Mouse (Mus musculus) myocyte (in vitro differentiated cells): Measurements from ENCODE around the gene Tctn3.

Source experiments
- CEBPB ChIP-seq: IDR thresholded peaks from 2 replicates; pipeline ENCODE4 v1.6.1; 2011; ENCODE audit warnings: mild to moderate bottlenecking, moderate library complexity; ENCODE audit not compliant: poor library complexity, insufficient read depth, severe bottlenecking
- E2F4 ChIP-seq: IDR thresholded peaks from one replicate; pipeline ENCODE4 v1.6.1; 2011; ENCODE audit warnings: mild to moderate bottlenecking, control low read depth, moderate library complexity; ENCODE audit not compliant: insufficient read depth
- MAX ChIP-seq: IDR thresholded peaks from one replicate; pipeline ENCODE4 v1.6.1; 2011; ENCODE audit warnings: low read depth, mild to moderate bottlenecking, control low read depth
- MYOD1 ChIP-seq, 3 experiments: IDR thresholded peaks; one replicate each; pipeline ENCODE4 v1.6.1; 2011; ENCODE audit warnings: control low read depth in 2 of 3, low read depth in 2 of 3, mild to moderate bottlenecking in 2 of 3, moderate library complexity in 1 of 3; ENCODE audit not compliant: insufficient read length in 2 of 3, control insufficient read depth in 1 of 3
- MYOG ChIP-seq, 3 experiments: IDR thresholded peaks; one replicate each; pipeline ENCODE4 v1.6.1; 2011; ENCODE audit warnings: control low read depth in 2 of 3, low read depth in 2 of 3, mild to moderate bottlenecking in 2 of 3; ENCODE audit not compliant: insufficient read length in 2 of 3, control insufficient read depth in 1 of 3, insufficient read depth in 1 of 3
- POLR2A ChIP-seq: IDR thresholded peaks from one replicate; pipeline ENCODE4 v1.6.1; 2011; ENCODE audit warnings: low read depth, mild to moderate bottlenecking, control low read depth, moderate library complexity; ENCODE audit not compliant: insufficient read length
- POLR2AphosphoS2 ChIP-seq: IDR thresholded peaks from one replicate; pipeline ENCODE4 v1.6.1; 2011; ENCODE audit warnings: low read depth, control low read depth; ENCODE audit not compliant: insufficient read length
- REST ChIP-seq: IDR thresholded peaks from one replicate; pipeline ENCODE4 v1.6.1; 2011; ENCODE audit warnings: mild to moderate bottlenecking, control low read depth, moderate library complexity; ENCODE audit not compliant: insufficient read depth, insufficient read length
- TCF12 ChIP-seq: IDR thresholded peaks from one replicate; pipeline ENCODE4 v1.6.1; 2011; ENCODE audit warnings: mild to moderate bottlenecking, control low read depth; ENCODE audit not compliant: poor library complexity, insufficient read depth, severe bottlenecking
- TCF3 ChIP-seq: IDR thresholded peaks from one replicate; pipeline ENCODE4 v1.6.1; 2011; ENCODE audit warnings: low read depth, control low read depth; ENCODE audit not compliant: insufficient read length
- USF1 ChIP-seq: IDR thresholded peaks from one replicate; pipeline ENCODE4 v1.6.1; 2011; ENCODE audit warnings: low read depth, mild to moderate bottlenecking, control low read depth, moderate library complexity

DNA sequence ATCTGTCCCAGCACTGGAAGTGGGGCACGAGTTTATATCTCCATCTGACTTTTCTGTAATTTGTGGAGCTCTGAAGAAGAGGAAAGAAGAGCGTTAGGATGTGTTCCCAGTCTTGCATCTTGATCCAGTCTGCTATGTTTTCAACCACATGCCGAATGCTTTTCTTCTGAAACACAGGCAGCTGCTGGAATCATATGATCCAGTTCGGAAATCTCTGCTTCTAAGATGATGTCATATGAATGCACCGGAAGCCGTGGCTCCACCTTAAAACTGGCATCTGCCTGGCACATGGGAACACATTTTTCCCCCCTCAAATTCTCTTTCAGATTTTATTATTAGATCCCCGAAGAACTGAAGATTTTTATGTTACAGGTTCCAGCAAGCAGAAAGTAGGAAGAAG is 2.8 kb upstream of the Tctn3 start:
- TF ChIP-seq POLR2A (no peak), TCF3 (no peak), TCF12 (no peak), POLR2AphosphoS2 (no peak), MAX (no peak), USF1 (peak; percentile 26), E2F4 (no peak), MYOG (IDR thresholded peaks at IDR 0.05; ENCODE audit: control insufficient read depth in 1 of 3, insufficient read depth in 1 of 3, insufficient read length in 2 of 3, low read depth in 2 of 3) (peak in 1 of 3 experiments; percentile 47), CEBPB (no peak), REST (no peak), MYOD1 (IDR thresholded peaks at IDR 0.05; ENCODE audit: control insufficient read depth in 1 of 3, insufficient read length in 2 of 3, low read depth in 2 of 3) (peak in 2 of 3 experiments; percentile 6 to 12)
